Mouse (Mus musculus) myocyte (in vitro differentiated cells): ENCODE results near the gene Tenm4.

Experiments
- MAX ChIP-seq: IDR thresholded peaks from one replicate; pipeline ENCODE4 v1.6.1; 2011; ENCODE audit warnings: low read depth, mild to moderate bottlenecking, control low read depth
- POLR2A ChIP-seq: IDR thresholded peaks from one replicate; pipeline ENCODE4 v1.6.1; 2011; ENCODE audit warnings: low read depth, mild to moderate bottlenecking, control low read depth, moderate library complexity; ENCODE audit not compliant: insufficient read length
- POLR2AphosphoS2 ChIP-seq: IDR thresholded peaks from one replicate; pipeline ENCODE4 v1.6.1; 2011; ENCODE audit warnings: low read depth, control low read depth; ENCODE audit not compliant: insufficient read length
- REST ChIP-seq: IDR thresholded peaks from one replicate; pipeline ENCODE4 v1.6.1; 2011; ENCODE audit warnings: mild to moderate bottlenecking, control low read depth, moderate library complexity; ENCODE audit not compliant: insufficient read depth, insufficient read length
- TCF12 ChIP-seq: IDR thresholded peaks from one replicate; pipeline ENCODE4 v1.6.1; 2011; ENCODE audit warnings: mild to moderate bottlenecking, control low read depth; ENCODE audit not compliant: poor library complexity, insufficient read depth, severe bottlenecking
- USF1 ChIP-seq: IDR thresholded peaks from one replicate; pipeline ENCODE4 v1.6.1; 2011; ENCODE audit warnings: low read depth, mild to moderate bottlenecking, control low read depth, moderate library complexity

- TF ChIP-seq POLR2A (no peak), REST (no peak), POLR2AphosphoS2 (no peak), MAX (no peak), TCF12 (no peak), USF1 (no peak)
These were observed 631.2 kb downstream of the Tenm4 start for GRCm38 (mm10) chr7:96802216-96802615.
